Mouse (Mus musculus): ENCODE measurements around the gene Cys1. TPM values are rescaled to one million over a fixed set of nuclear protein-coding genes. Genes with fewer than 3 reads are reported as not detected.

Gene Cys1
- 1 to 10 TPM; 9.9 to 10.0 TPM for total RNA-seq (2021)
- long read RNA-seq, experiment 1, partial matches to known transcripts: 4 of 14 reads
- long read RNA-seq, experiment 1, other reads (novel, unspliced or antisense): 3 of 14 reads
- long read RNA-seq, experiment 2, partial matches to known transcripts: 2 of 9 reads
- long read RNA-seq, experiment 2, other reads (novel, unspliced or antisense): 2 of 9 reads

DNA sequence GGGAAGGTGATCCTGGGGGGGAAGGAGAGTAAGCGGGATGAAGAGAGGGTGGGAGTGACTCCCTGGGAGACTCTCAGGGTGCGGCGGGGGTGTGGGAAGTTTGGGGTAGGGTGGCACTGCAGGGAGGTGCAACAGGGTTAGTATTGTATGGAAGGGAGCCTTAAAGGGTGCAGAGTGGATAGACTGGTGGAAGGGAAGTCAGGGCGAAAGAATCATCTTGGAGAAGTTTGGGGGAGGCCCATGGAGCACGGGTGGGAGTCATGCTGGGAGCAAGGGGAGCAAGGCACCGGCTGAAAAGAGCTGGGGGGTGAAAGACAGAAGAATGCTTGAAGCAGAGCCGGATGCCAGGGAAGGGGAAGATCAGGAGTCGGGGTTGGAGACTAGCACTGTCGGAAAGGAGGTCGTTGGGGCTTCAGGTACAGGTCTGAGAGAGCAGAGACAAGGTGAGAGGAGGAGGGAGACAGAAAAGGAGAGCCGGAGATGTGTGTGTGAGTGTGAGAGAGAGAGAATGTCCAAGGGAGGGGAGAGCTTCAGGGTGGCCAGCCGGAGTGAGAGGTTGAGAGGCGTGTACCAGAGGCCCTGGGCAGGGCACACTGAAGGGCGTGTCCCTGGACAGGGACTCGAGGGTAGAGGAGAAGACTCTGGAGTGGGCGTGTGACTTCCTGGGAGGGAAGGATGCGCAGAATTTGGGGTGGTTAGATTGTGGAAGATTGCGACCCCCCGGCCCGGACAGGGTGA is at the start of gene Cys1:
Gene Cys1 (minus strand): TSS at position 528 of the 738 bp plus-strand sequence.
- no peak for DNase-seq (ENCODE audit: low spot score in 2 of 2)
- intact Hi-C loops (cut with DNase I): no loop called here

- intact Hi-C loops (cut with DNase I): no loop called here
- no peak for DNase-seq (ENCODE audit: low spot score in 2 of 2)
Measured at GRCm38 (mm10) chr12:24724369-24724768, 42.8 kb upstream of the Cys1 start.

GRCm38 (mm10) chr12:24723859-24724258 is 42.2 kb upstream of the Cys1 start:
- DNase-seq (ENCODE audit: low spot score in 2 of 2): no peak
- intact Hi-C loops (cut with DNase I): no loop called here

GRCm38 (mm10) chr12:24723434-24723833 is 41.8 kb upstream of the Cys1 start:
- intact Hi-C loops (cut with DNase I): no loop called here
- no peak for DNase-seq (ENCODE audit: low spot score in 2 of 2)

- peak; percentile 59 to 62 for DNase-seq (ENCODE audit: low spot score in 2 of 2)
- intact Hi-C loops (cut with DNase I): loop anchor here (5.0 to 10.0 kb wide), 2 partner anchors 115 to 1578 kb away; partner anchors contain the start of gene Mboat2
Measured at GRCm38 (mm10) chr12:24716721-24717301, 35.2 kb upstream of the Cys1 start.

DNA sequence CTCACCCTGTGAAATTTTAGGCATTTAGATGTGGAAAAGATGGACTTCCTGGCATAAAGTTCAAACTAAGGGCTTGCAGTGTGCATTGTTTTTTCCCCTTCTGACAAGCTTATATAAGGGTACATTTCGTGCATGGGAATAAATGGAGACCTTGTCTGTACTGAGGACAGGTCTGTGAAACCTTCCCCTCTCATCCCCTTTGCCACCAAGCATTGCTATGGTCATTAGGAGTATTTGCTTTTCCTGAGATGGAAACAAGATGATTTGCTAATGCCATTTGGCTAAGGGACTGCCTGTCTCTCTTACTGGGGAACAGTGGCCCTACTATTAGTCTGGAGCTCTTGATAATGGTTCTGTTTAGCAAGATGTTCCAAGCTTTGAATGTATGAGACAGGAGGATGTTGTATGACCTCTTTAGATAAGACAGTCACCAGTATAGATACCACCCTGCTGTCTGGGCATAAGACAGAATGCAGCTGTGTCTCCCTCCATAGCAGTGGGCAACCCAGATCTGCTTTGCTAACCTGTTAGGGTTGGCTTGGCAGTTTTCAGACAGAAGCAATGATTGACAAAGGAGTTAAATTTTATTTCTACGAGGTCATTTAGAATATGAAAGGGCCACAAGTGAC is 33.8 kb upstream of the Cys1 start:
- no peak for DNase-seq (ENCODE audit: low spot score in 2 of 2)
- intact Hi-C loops (cut with DNase I): loop anchor here (5.0 to 10.0 kb wide), 2 partner anchors 117 to 1579 kb away; partner anchors contain the start of gene Mboat2

- intact Hi-C loops (cut with DNase I): loop anchor here (5.0 to 10.0 kb wide), 2 partner anchors 118 to 1580 kb away; partner anchors contain the start of gene Mboat2
- DNase-seq (ENCODE audit: low spot score in 2 of 2): no peak
Measured at GRCm38 (mm10) chr12:24714579-24715255, 33.1 kb upstream of the Cys1 start.

- intact Hi-C loops (cut with DNase I): loop anchor here (10.0 kb wide), 1 partner anchor 1582 kb away; no protein-coding TSS in a partner anchor
- DNase-seq (ENCODE audit: low spot score in 2 of 2): no peak
Measured at GRCm38 (mm10) chr12:24712396-24712795, 30.8 kb upstream of the Cys1 start.

GRCm38 (mm10) chr12:24710672-24711071 is 29.1 kb upstream of the Cys1 start:
- no peak for DNase-seq (ENCODE audit: low spot score in 2 of 2)
- intact Hi-C loops (cut with DNase I): loop anchor here (2.0 to 10.0 kb wide), 2 partner anchors 242 to 1584 kb away; no protein-coding TSS in a partner anchor

- DNase-seq (ENCODE audit: low spot score in 2 of 2): peak; percentile 67 to 90
- intact Hi-C loops (cut with DNase I): loop anchor here (2.0 to 10.0 kb wide), 2 partner anchors 243 to 1585 kb away; no protein-coding TSS in a partner anchor
Measured at GRCm38 (mm10) chr12:24709831-24710508, 28.4 kb upstream of the Cys1 start.

GRCm38 (mm10) chr12:24709409-24709808 is 27.8 kb upstream of the Cys1 start:
- intact Hi-C loops (cut with DNase I): no loop called here
- no peak for DNase-seq (ENCODE audit: low spot score in 2 of 2)

DNA sequence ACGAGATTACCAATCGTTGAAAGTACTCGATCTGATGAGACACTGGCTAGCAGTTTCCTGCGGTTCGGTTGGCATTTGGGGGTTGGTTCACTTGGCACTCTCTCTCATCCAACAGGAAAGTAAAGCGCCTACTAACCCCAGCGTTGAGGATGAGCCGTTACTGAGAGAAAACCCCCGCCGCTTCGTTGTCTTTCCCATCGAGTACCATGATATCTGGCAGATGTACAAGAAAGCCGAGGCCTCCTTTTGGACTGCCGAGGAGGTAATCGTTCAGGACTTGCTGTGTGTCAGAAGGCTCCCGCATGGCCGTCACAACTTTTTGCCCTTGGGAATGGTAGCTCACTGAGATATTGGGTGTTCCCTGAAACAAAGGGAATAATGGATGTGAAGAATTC is 27.2 kb upstream of the Cys1 start:
- no peak for DNase-seq (ENCODE audit: low spot score in 2 of 2)
- intact Hi-C loops (cut with DNase I): no loop called here

DNA sequence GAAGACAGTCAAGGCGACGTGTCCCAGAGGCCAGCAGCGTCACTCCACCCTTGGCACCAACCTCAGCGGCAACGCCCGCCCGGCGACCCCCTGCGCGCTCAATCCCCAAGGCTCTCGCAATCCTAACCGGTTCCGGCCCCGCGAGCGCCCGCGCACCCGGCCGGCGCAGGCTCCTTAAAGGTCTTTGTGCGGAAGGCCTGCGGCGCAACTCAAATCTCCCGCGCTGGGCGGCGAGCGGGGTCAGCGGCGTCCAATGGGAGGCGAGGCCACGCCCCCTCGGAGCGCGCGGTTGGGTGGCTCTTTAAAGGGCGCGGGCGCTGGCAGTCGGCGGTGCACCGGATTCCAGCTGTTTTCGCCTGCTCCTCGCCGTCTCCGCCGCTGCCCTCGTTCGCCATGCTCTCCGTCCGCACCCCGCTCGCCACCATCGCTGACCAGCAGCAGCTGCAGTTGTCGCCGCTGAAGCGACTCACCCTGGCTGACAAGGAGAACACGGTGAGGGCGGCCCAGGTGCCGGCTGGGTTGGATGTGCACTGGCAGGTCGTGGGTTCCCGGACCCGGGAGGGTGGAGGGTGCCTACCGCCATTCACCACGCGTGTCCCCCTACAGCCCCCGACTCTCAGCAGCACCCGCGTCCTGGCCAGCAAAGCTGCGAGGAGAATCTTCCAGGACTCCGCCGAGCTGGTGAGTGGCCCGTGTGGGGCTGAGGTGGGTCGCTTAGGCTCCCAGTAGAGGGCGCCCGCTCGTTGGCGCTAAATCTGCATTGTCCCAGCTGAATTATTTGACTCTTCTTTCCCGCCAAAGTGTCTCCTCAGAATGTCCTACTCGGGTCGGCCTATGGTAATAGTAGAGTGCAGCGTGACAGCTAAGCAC is 26.6 kb upstream of the Cys1 start, which contains the start of gene Rrm2:
Gene Rrm2 (plus strand): TSS at position 288 of the 870 bp plus-strand sequence.
- intact Hi-C loops (cut with DNase I): no loop called here
- DNase-seq (ENCODE audit: low spot score in 2 of 2): peak; percentile 89 to 94

- intact Hi-C loops (cut with DNase I): no loop called here
- no peak for DNase-seq (ENCODE audit: low spot score in 2 of 2)
Measured at GRCm38 (mm10) chr12:24707480-24707802, 25.8 kb upstream of the Cys1 start.

GRCm38 (mm10) chr12:24706764-24707479 is 25.3 kb upstream of the Cys1 start:
- DNase-seq (ENCODE audit: low spot score in 2 of 2): no peak
- intact Hi-C loops (cut with DNase I): no loop called here

GRCm38 (mm10) chr12:24705502-24706263 is 24.1 kb upstream of the Cys1 start:
- no peak for DNase-seq (ENCODE audit: low spot score in 2 of 2)
- intact Hi-C loops (cut with DNase I): no loop called here

GRCm38 (mm10) chr12:24703013-24703412 is 21.4 kb upstream of the Cys1 start:
- intact Hi-C loops (cut with DNase I): no loop called here
- DNase-seq (ENCODE audit: low spot score in 2 of 2): no peak

All from left cerebral cortex, postnatal 14 days (tissue).